Mouse (Mus musculus): ENCODE results near the gene Tm4sf20. TPM values are rescaled to one million over a fixed set of nuclear protein-coding genes. Genes with fewer than 3 reads are reported as not detected.

The Tm4sf20 gene
- polyA plus RNA-seq, 1 experiment from 2014 or later = 1.7 TPM

DNA sequence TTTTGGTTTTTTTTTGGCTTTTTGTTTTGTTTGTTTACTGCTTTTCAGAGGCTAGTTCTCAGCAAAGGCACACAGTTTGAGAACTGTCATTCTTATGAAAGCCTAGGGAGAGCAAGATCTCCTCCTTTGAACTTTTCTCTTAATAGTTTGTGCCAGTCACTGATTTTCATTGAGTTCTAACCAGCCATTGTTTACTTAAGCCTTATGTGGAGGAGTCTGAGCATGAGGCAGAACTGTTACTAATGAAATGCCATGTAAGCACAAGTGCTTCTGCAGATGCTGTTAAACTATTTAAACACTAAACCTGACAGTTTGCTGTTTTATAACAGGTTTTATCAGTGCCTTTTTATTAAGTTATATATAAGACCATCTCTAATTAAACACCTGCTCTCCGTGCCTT lies 30.2 kb downstream of the Tm4sf20 start:
- Histone ChIP-seq H3K4me1 (peaks cover 13% of the 10 kb centered on the region), H3K4me2 (no peak overlapping the region), H3K27ac (0 out of 2 replicates have a peak overlapping the region, but pooled peaks have one; percentile 45), H3K9ac (no peak overlapping the region), H3K9me3 (replicated peaks) (no peaks in the 10 kb centered on the region), H3K27me3 (no peaks in the 10 kb centered on the region), H3K36me3 (peaks cover 77% of the 10 kb centered on the region), H3K4me3 (replicated peaks) (no peak overlapping the region)
- peak; percentile 82 for ATAC-seq (replicated peaks; ENCODE audit: low FRiP score)
- WGBS = 69% methylated on average over 1 of the region's 1 CpGs

DNA sequence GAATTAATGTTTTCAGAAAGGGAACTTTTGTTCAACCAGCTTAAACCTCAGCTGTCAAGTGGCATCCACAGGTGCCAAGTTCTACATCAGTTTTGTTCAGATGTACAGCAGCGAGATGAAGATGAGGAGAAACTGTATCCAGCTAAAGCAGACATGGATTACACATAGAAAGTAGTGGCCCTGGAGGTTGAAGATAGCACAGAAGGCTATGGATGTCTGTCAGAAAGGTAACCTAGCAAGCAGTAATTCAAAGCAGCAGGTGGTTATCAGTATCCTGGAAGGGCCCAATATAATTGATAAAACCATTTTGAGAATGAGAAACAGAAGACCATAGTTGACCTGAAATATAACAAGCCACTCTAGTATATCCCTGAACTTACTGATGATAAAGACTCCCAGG lies 34.9 kb downstream of the Tm4sf20 start:
- WGBS = 96% methylated on average over 1 of the region's 1 CpGs
- peaks cover 93% of the 10 kb centered on the region for H3K36me3 ChIP-seq

DNA sequence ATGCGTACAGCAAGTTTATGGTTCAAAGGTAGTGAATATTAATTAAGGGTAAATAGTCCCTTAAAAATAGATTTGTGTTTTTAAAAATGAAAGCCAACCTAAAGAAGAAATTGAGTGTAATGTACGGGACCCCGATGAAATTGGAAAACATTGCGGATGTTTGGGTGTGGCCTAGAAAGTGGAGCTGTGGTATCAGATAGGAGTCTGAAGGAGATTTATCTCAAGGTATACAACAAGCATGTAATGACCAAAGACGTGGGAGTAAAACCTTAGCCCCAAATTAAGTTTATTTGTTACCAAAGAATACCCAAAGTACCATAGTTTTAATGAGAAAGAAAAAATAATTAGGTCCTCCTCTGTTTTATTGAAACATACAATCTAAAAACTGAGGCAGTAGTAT lies 41.8 kb downstream of the Tm4sf20 start:
- Histone ChIP-seq H3K4me3 (replicated peaks) (no peak overlapping the region), H3K27ac (no peak overlapping the region), H3K9ac (no peak overlapping the region), H3K27me3 (peaks cover 10% of the 10 kb centered on the region), H3K36me3 (peaks cover 43% of the 10 kb centered on the region), H3K9me3 (replicated peaks) (no peaks in the 10 kb centered on the region), H3K4me2 (no peak overlapping the region), H3K4me1 (peaks cover 10% of the 10 kb centered on the region)
- ATAC-seq (replicated peaks; ENCODE audit: low FRiP score) = no peak
- WGBS = 91% methylated on average over 5 of the region's 5 CpGs

More for the DNA sequence above, 34.9 kb downstream of the Tm4sf20 start:
- Histone ChIP-seq H3K4me1 (peaks cover 13% of the 10 kb centered on the region), H3K4me3 (replicated peaks) (no peak overlapping the region), H3K4me2 (no peak overlapping the region), H3K27me3 (no peaks in the 10 kb centered on the region), H3K9me3 (replicated peaks) (no peaks in the 10 kb centered on the region), H3K27ac (no peak overlapping the region), H3K9ac (no peak overlapping the region)
- ATAC-seq (replicated peaks; ENCODE audit: low FRiP score) = no peak

DNA sequence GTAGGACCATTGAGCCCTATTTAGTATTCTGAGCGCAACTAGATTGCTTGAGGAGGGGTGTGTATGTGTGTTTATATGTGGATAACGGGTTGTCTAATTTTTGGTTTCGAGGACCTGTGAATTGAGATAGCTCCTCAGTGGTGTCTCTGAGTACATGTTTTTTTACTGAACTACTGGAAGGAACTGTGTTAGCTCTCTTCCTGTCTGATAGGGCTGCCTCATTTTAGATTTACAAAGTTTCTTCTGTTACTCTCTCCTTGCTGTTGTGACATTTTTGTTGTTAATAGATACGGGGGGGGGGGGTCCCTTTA lies 42.4 kb downstream of the Tm4sf20 start:
- H3K4me2 ChIP-seq = peak overlapping the region; percentile 90
- H3K9ac ChIP-seq = peak overlapping the region; percentile 95
- H3K27ac ChIP-seq = no peak overlapping the region
- peaks cover 10% of the 10 kb centered on the region for H3K4me1 ChIP-seq
- H3K36me3 ChIP-seq = peaks cover 37% of the 10 kb centered on the region
- peak overlapping the region; percentile 93 for H3K4me3 ChIP-seq (replicated peaks)
- peaks cover 10% of the 10 kb centered on the region for H3K27me3 ChIP-seq
- H3K9me3 ChIP-seq (replicated peaks) = no peaks in the 10 kb centered on the region
- WGBS = 56% methylated on average over 4 of the region's 4 CpGs
- ATAC-seq (replicated peaks; ENCODE audit: low FRiP score) = no peak

DNA sequence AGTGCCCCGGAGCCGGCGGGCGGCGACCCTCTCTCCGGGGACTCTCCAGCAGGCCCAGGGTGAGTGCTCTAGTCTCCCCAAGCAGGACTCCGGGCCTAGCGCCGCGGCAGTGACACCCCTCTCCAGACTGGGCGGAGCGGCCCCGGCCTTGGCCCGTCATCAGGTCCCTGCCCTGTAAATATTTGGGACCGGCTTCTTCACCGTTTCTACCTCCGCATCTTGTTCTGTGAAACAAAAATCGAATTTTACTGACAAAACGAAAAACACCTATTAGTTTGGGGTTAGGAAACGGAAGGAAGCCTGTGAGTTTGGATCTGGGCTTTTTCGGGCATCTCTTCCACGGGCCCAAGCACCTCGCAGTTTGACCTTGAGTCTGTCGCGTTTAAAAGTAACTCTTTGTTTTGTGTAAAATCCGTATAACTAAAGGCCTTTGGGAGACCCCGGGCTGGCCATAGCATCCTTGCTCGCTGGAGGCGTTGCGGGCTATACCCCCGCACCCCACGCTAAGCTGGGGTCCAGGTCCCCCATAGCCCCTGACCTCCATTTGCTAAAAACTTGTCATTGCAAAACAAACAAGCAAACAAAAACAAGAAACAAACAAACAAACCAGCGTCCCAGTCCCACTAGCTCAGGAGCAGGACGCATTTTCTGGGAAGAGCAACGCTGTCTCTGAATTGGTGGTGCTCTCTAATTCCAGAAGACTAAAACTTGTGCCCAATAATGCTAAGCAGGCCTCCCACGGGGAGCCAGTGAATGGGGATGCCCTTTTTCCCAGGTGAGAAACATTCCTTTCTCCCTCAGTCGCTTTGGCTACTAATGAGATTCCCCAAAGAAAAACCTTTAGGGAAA lies 43.0 kb downstream of the Tm4sf20 start:
- Histone ChIP-seq H3K27me3 (peaks cover 10% of the 10 kb centered on the region), H3K9me3 (replicated peaks) (no peaks in the 10 kb centered on the region), H3K27ac (peak overlapping the region; percentile 80; the same call in 1 of the 2 replicates), H3K4me2 (peak overlapping the region; percentile 90), H3K9ac (peak overlapping the region; percentile 95), H3K36me3 (peaks cover 31% of the 10 kb centered on the region), H3K4me3 (replicated peaks) (peak overlapping the region; percentile 93), H3K4me1 (peaks cover 10% of the 10 kb centered on the region)
- WGBS = 1% methylated on average over 37 of the region's 37 CpGs
- ATAC-seq (replicated peaks; ENCODE audit: low FRiP score) = peak; percentile 98

DNA sequence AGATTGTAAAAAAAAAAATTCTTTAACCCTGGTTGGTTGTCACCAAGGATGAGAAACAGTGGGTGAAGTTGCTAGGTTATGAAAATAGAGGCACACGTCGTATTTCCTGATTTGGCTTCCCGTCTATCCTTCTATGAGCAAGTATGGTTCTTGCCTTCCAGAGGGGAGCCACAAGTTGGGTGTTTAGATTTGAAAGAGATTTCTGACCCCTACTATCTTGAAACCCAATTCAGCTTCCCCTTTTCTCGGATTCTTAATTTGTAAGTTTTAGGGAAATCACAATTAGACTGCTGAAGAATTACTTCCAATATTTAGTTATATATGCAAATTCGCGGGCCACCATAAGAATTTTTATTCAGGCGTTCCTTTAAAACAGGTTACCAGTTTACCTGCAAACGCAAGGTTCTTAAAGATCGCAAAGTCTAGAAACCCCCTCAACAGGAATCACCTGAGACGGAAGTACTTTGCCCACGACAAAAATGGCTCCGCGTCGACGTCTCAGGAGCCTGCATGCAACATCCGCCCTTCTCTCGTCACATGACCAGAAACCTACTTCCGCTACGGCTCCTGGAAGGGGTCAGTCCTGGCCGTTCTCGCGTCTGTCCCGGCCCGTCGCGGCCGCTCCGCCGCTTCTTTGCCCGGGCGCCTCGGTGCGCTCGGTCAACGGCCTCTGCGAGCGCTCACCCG lies 43.8 kb downstream of the Tm4sf20 start, which contains the start of gene Mff:
TSS of gene Mff (plus strand) at position 552 of the 687 bp plus-strand sequence.
- H3K4me1 ChIP-seq = peaks cover 10% of the 10 kb centered on the region
- H3K27me3 ChIP-seq = peaks cover 10% of the 10 kb centered on the region
- WGBS = 10% methylated on average over 38 of the region's 38 CpGs
- H3K9ac ChIP-seq = peak within 1 kb of the TSS; percentile 95
- ATAC-seq (replicated peaks; ENCODE audit: low FRiP score) = peak; percentile 100
- H3K36me3 ChIP-seq = peaks cover 23% of the 10 kb centered on the region
- H3K9me3 ChIP-seq (replicated peaks) = no peaks in the 10 kb centered on the region
- peak within 1 kb of the TSS; percentile 93 for H3K4me3 ChIP-seq (replicated peaks)
- peak within 1 kb of the TSS; percentile 80; the same call in 1 of the 2 replicates for H3K27ac ChIP-seq
- peak within 1 kb of the TSS; percentile 90 for H3K4me2 ChIP-seq

DNA sequence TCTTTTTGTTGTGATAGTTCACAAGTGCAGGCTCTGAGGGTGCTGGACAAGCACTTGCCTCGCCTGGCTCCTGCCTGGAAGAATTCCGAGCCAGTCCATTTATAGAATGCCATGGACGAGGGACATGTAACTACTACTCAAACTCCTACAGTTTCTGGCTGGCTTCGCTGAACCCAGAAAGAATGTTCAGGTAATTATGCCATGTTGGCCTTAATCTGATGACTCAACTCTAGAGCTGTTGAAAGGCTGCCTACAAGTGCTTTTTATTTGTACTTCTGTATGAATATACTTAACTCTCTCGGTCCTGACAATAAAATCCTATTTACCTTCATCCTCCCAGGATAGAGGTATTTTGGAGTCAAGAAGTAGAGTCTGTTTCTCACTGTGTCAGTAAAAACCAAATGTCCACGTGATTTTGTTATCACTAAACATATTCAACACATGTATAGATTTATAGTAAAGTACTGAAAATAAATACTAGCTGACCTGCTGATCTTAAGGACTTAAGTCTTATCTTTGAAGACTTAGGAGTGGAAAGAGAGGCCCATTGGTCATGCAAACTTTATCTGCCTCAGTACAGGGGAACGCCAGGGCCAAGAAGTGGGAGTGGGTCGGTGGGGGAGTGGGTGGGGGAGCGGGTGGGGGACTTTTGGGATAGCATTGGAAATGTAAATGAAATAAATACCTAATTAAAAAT lies 50.3 kb downstream of the Tm4sf20 start:
- H3K9me3 ChIP-seq (replicated peaks) = no peaks in the 10 kb centered on the region
- H3K4me2 ChIP-seq = no peak overlapping the region
- H3K4me3 ChIP-seq (replicated peaks) = no peak overlapping the region
- H3K4me1 ChIP-seq = no peaks in the 10 kb centered on the region
- no peak overlapping the region for H3K27ac ChIP-seq
- no peak overlapping the region for H3K9ac ChIP-seq
- no peak for ATAC-seq (replicated peaks; ENCODE audit: low FRiP score)
- H3K27me3 ChIP-seq = peaks cover 13% of the 10 kb centered on the region
- no peaks in the 10 kb centered on the region for H3K36me3 ChIP-seq
- 71% methylated on average over 9 of the region's 9 CpGs for WGBS

Other genes with a start within 250 kb of the Tm4sf20 start
- 3.4 and 3.8 TPM in 2 replicates for gene Col4a4, start 181.6 kb downstream of the Tm4sf20 start, polyA plus RNA-seq (2015; fragmentation: Nextera tagmentation; extraction: Ambion mirVana)
- 2.6 and 2.8 TPM in 2 replicates for gene Col4a3, start 181.5 kb downstream of the Tm4sf20 start, polyA plus RNA-seq (2015; fragmentation: Nextera tagmentation; extraction: Ambion mirVana)
- gene Mff, start 43.6 kb downstream of the Tm4sf20 start, polyA plus RNA-seq (2015; fragmentation: Nextera tagmentation; extraction: Ambion mirVana) = 217 and 235 TPM in 2 replicates
- not detected in 2 replicates for gene Gm47791, start 2.8 kb upstream of the Tm4sf20 start, polyA plus RNA-seq (2015; fragmentation: Nextera tagmentation; extraction: Ambion mirVana)
- 29.7 and 33.0 TPM in 2 replicates for gene Agfg1, start 71.0 kb upstream of the Tm4sf20 start, polyA plus RNA-seq (2015; fragmentation: Nextera tagmentation; extraction: Ambion mirVana)
- 0.26 and 0.28 TPM in 2 replicates for gene A030005L19Rik, start 144.9 kb upstream of the Tm4sf20 start, polyA plus RNA-seq (2015; fragmentation: Nextera tagmentation; extraction: Ambion mirVana)
- gene A030014E15Rik, start 156.5 kb upstream of the Tm4sf20 start, polyA plus RNA-seq (2015; fragmentation: Nextera tagmentation; extraction: Ambion mirVana) = not detected in 2 replicates
- not detected in 2 replicates for gene Gm6217, start 162.9 kb upstream of the Tm4sf20 start, polyA plus RNA-seq (2015; fragmentation: Nextera tagmentation; extraction: Ambion mirVana)
- not detected in 2 replicates for gene A030003K21Rik, start 174.9 kb upstream of the Tm4sf20 start, polyA plus RNA-seq (2015; fragmentation: Nextera tagmentation; extraction: Ambion mirVana)
- gene Gm7544, start 187.6 kb upstream of the Tm4sf20 start, polyA plus RNA-seq (2015; fragmentation: Nextera tagmentation; extraction: Ambion mirVana) = not detected in 2 replicates
- not detected in 2 replicates for gene Gm47955, start 191.8 kb upstream of the Tm4sf20 start, polyA plus RNA-seq (2015; fragmentation: Nextera tagmentation; extraction: Ambion mirVana)
- not detected in 2 replicates for gene Gm47959, start 232.1 kb upstream of the Tm4sf20 start, polyA plus RNA-seq (2015; fragmentation: Nextera tagmentation; extraction: Ambion mirVana)

Measured in kidney, embryonic 15.5 days (tissue).